Mouse (Mus musculus): Measurements from ENCODE around the gene Avpr1b.

GRCm38 (mm10) chr1:131583598-131583997, 15.4 kb upstream of the Avpr1b start:
- no peak for TF ChIP-seq CTCF (IDR thresholded peaks at IDR 0.05; ENCODE audit: extremely low read depth, insufficient read length, insufficient replicate concordance, low read depth, low read length)
- TF ChIP-seq POLR2A (IDR thresholded peaks at IDR 0.05; ENCODE audit: low read depth, low read length), result no peak

All from small intestine, adult 2 months (tissue).